Mouse (Mus musculus): Measurements from ENCODE around the gene Gtf2a2.

- no peak for TF ChIP-seq E2F4 (IDR thresholded peaks at IDR 0.05; ENCODE audit: insufficient read depth)
- no peak for TF ChIP-seq MAX (IDR thresholded peaks at IDR 0.05; ENCODE audit: low read depth)
- TF ChIP-seq MYOD1 (IDR thresholded peaks at IDR 0.05; ENCODE audit: control insufficient read depth in 1 of 3, insufficient read length in 2 of 3, low read depth in 2 of 3) = no peak
- TF ChIP-seq MYOG (IDR thresholded peaks at IDR 0.05; ENCODE audit: control insufficient read depth in 1 of 3, insufficient read depth in 1 of 3, insufficient read length in 2 of 3, low read depth in 2 of 3) = no peak
- no peak for TF ChIP-seq POLR2A (IDR thresholded peaks at IDR 0.05; ENCODE audit: insufficient read length, low read depth)
- TF ChIP-seq USF1 (IDR thresholded peaks at IDR 0.05; ENCODE audit: low read depth) = no peak
- TF ChIP-seq POLR2AphosphoS2 (IDR thresholded peaks at IDR 0.05; ENCODE audit: insufficient read length, low read depth) = no peak
- TF ChIP-seq CEBPB (IDR thresholded peaks at IDR 0.05; ENCODE audit: insufficient read depth, poor library complexity, severe bottlenecking) = no peak
- no peak for TF ChIP-seq TCF12 (IDR thresholded peaks at IDR 0.05; ENCODE audit: insufficient read depth, poor library complexity, severe bottlenecking)
- no peak for TF ChIP-seq REST (IDR thresholded peaks at IDR 0.05; ENCODE audit: insufficient read depth, insufficient read length)
Measured at GRCm38 (mm10) chr9:69993479-69993878, 18.9 kb upstream of the Gtf2a2 start.

Measured in myocyte (in vitro differentiated cells).